Mouse (Mus musculus): ENCODE measurements around the gene Skil. TPM values are rescaled to one million over a fixed set of nuclear protein-coding genes. Genes with fewer than 3 reads are reported as not detected.

The Skil gene
- polyA plus RNA-seq, 1 experiment from 2014 or later: 21.3 TPM

Other genes with a start within 250 kb of the Skil start
- gene Gpr160, start 239.1 kb upstream of the Skil start, polyA plus RNA-seq (2015; fragmentation: Nextera tagmentation; extraction: Ambion mirVana): 8.9 and 10.9 TPM in 2 replicates
- gene Phc3, start 125.6 kb upstream of the Skil start, polyA plus RNA-seq (2015; fragmentation: Nextera tagmentation; extraction: Ambion mirVana): 6.2 and 6.8 TPM in 2 replicates
- 40.3 and 41.9 TPM in 2 replicates for gene Prkci, start 99.3 kb upstream of the Skil start, polyA plus RNA-seq (2015; fragmentation: Nextera tagmentation; extraction: Ambion mirVana)
- 3.3 and 4.2 TPM in 2 replicates for gene Cldn11, start 54.9 kb downstream of the Skil start, polyA plus RNA-seq (2015; fragmentation: Nextera tagmentation; extraction: Ambion mirVana)
- 0.90 and 0.97 TPM in 2 replicates for gene Slc7a14, start 215.3 kb downstream of the Skil start, polyA plus RNA-seq (2015; fragmentation: Nextera tagmentation; extraction: Ambion mirVana)